Mouse (Mus musculus) limb, embryonic 14.5 days (tissue): ENCODE measurements around the gene D7Ertd443e. TPM values are rescaled to one million over a fixed set of nuclear protein-coding genes. Genes with fewer than 3 reads are reported as not detected.

Source experiments
- ATAC-seq: fragments of 200-750 bp; cut with Nextera tagmentation; 2 replicates; pipeline ENCODE4 v1.8.0; 2017; ENCODE audit warnings: low read depth, moderate number of reproducible peaks, moderate TSS enrichment; ENCODE audit not compliant: low FRiP score
- DNase-seq: peaks from one replicate; pipeline ENCODE4 v3.0.0-alpha.2; 2015; ENCODE audit warnings: low spot score
- H3K27ac ChIP-seq: fragments of 300-500 bp; sonication (generic); replicated peaks from 2 replicates; pipeline ENCODE4 v1.5.1; 2014; ENCODE audit warnings: low read depth, mild to moderate bottlenecking, low read length, moderate library complexity, mixed read lengths
- H3K27me3 ChIP-seq: fragments of 300-500 bp; sonication (generic); 2 replicates; pipeline ENCODE4 v1.6.1; 2014; ENCODE audit warnings: low read length, mixed read lengths; ENCODE audit not compliant: control insufficient read depth, insufficient read depth
- H3K36me3 ChIP-seq: fragments of 300-500 bp; sonication (generic); 2 replicates; pipeline ENCODE4 v1.6.1; 2014; ENCODE audit warnings: mild to moderate bottlenecking, low read length, moderate library complexity, mixed read lengths; ENCODE audit not compliant: control insufficient read depth, insufficient read depth
- H3K4me1 ChIP-seq: fragments of 300-500 bp; sonication (generic); 2 replicates; pipeline ENCODE4 v1.6.1; 2014; ENCODE audit warnings: antibody characterized with exemption, low read length, mixed read lengths; ENCODE audit not compliant: control insufficient read depth, insufficient read depth
- H3K4me2 ChIP-seq: fragments of 300-500 bp; sonication (generic); replicated peaks from 2 replicates; pipeline ENCODE4 v1.6.1; 2014; ENCODE audit warnings: low read depth, mild to moderate bottlenecking, low read length, moderate library complexity; ENCODE audit not compliant: severe bottlenecking
- H3K4me3 ChIP-seq: fragments of 300-500 bp; sonication (generic); replicated peaks from 2 replicates; pipeline ENCODE4 v1.5.1; 2014; ENCODE audit warnings: low read length
- H3K9ac ChIP-seq: fragments of 300-500 bp; sonication (generic); 2 replicates; pipeline ENCODE4 v1.6.1; 2014; ENCODE audit warnings: mild to moderate bottlenecking, low read depth, low read length, moderate library complexity; ENCODE audit not compliant: severe bottlenecking
- H3K9me3 ChIP-seq: fragments of 300-500 bp; sonication (generic); 2 replicates; pipeline ENCODE4 v1.6.1; 2016; ENCODE audit warnings: low read length; ENCODE audit not compliant: control insufficient read depth
- POLR2A ChIP-seq: fragments of 200-500 bp; IDR thresholded peaks from 2 replicates; pipeline ENCODE4 v1.8.0; 2012; ENCODE audit warnings: inconsistent platforms, mild to moderate bottlenecking, moderate library complexity, borderline replicate concordance; ENCODE audit not compliant: insufficient read depth, insufficient read length; ENCODE audit errors: extremely low read depth
- WGBS: fragments of 180-500 bp; shearing (Covaris S2); extraction: QIAGEN DNeasy Blood & Tissue Kit; methylation state at CpG from one replicate; pipeline ENCODE4 v1.1.7; 2014; 5-methylcytosine and 5-hydroxymethylcytosine counted together
- polyA plus RNA-seq, 2 experiments: library from polyadenylated mRNA; depleted of rRNA in 1 of 2; stranded (reverse) in 1 of 2; unstranded in 1 of 2; fragments of >200 nt; fragmentation: Nextera tagmentation in 1 of 2; extraction: Ambion mirVana in 1 of 2; gene quantifications; 2 replicates each; pipeline versions ENCODE4 v1.2.1 to v1.2.3; 2012 to 2014

The D7Ertd443e gene
- polyA plus RNA-seq, 2 experiments, result 1.1 to 1.3 TPM

- no peak for TF ChIP-seq POLR2A
- Histone ChIP-seq H3K4me1 (peaks cover 12% of the 10 kb centered on the region; the same call in 1 of the 2 replicates), H3K4me3 (no peak overlapping the region), H3K27me3 (no peaks in the 10 kb centered on the region), H3K4me2 (no peak overlapping the region), H3K36me3 (no peaks in the 10 kb centered on the region), H3K9ac (no peak overlapping the region), H3K27ac (no peak overlapping the region), H3K9me3 (no peaks in the 10 kb centered on the region)
- DNase-seq, result no peak
- 79% methylated on average over 4 of the region's 4 CpGs for WGBS
- no peak for ATAC-seq
Observed at GRCm38 (mm10) chr7:134265783-134266182, 119.7 kb downstream of the D7Ertd443e start.

- Histone ChIP-seq H3K4me3 (no peak overlapping the region), H3K4me2 (no peak overlapping the region), H3K9me3 (no peaks in the 10 kb centered on the region), H3K9ac (no peak overlapping the region), H3K4me1 (peaks cover 5% of the 10 kb centered on the region; the same call in 1 of the 2 replicates), H3K27me3 (no peaks in the 10 kb centered on the region), H3K36me3 (no peaks in the 10 kb centered on the region), H3K27ac (peak overlapping the region; percentile 44; the same call in 1 of the 2 replicates)
- no peak for TF ChIP-seq POLR2A
- 43% methylated on average over 4 of the region's 4 CpGs for WGBS
- ATAC-seq (peak; percentile 60; the same call in 1 of the 2 replicates), DNase-seq (peak; percentile 60)
Observed at GRCm38 (mm10) chr7:134263146-134263906, 122.1 kb downstream of the D7Ertd443e start.

DNA sequence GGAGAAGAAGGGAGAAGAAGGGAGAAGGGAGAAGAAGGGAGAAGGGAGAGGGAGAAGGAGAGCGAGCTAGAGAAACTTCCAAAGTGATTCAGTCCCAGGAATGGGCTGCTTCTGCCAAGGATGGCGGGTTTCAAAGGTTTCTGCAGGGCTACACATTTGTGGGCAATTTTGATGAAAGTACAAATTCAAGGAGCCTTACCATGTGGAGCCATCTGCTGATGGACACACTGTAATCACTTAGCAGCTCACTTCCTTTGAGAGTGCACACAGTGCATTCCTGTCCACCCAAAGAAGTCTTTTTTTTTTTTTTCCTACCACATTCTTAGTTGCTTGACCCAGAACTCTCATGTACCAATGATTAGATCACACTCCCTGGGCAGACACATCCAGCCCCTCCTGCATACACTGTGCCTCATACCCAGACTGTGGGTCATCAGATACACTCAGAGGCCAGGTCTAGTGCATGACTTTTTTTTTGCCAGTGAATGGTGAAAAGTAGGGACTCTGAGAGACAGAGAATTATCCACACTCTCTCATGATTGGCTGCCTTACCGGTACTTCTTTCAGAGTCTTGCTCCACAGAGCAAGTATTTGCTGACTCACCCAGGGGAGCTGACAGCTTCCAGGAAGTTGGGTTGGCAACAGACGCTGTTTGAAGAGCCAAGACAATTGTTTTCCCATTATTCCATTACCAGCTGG lies 124.3 kb downstream of the D7Ertd443e start:
- no peak overlapping the region for H3K4me2 ChIP-seq
- 0 out of 2 replicates have a peak, but pooled peaks cover 5% of the 10 kb centered on the region for H3K4me1 ChIP-seq
- H3K27me3 ChIP-seq, result no peaks in the 10 kb centered on the region
- DNase-seq, result peak; percentile 45
- 37% methylated on average over 4 of the region's 4 CpGs for WGBS
- TF ChIP-seq POLR2A, result no peak
- H3K9ac ChIP-seq, result no peak overlapping the region
- H3K36me3 ChIP-seq, result no peaks in the 10 kb centered on the region
- H3K9me3 ChIP-seq, result no peaks in the 10 kb centered on the region
- no peak overlapping the region for H3K4me3 ChIP-seq
- H3K27ac ChIP-seq, result no peak overlapping the region
- ATAC-seq, result no peak

GRCm38 (mm10) chr7:134250273-134250870 lies 135.1 kb downstream of the D7Ertd443e start:
- Histone ChIP-seq H3K9me3 (no peaks in the 10 kb centered on the region), H3K27ac (no peak overlapping the region), H3K4me1 (no peaks in the 10 kb centered on the region), H3K36me3 (no peaks in the 10 kb centered on the region), H3K4me2 (no peak overlapping the region), H3K27me3 (no peaks in the 10 kb centered on the region), H3K4me3 (no peak overlapping the region), H3K9ac (no peak overlapping the region)
- ATAC-seq (no peak), DNase-seq (no peak)
- 72% methylated on average over 7 of the region's 7 CpGs for WGBS
- no peak for TF ChIP-seq POLR2A

DNA sequence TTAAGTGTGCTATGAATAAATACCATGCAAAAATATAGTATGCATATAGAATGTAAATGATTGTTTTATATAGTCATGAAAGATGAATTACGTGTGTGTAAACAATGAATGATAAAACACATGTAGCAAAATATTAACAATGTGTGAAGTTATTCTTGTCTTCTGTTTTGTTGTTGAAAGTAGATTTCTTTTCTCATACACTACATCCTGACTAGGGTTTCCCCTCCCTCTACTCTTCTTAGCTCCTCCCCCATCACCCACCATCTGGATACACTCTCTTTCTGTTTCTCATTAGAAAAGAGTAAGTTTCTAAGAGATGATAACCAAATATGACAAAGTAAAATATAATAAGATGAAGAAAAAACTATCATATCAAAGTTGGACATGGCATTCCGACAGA lies 137.4 kb downstream of the D7Ertd443e start:
- no peak for DNase-seq
- H3K4me1 ChIP-seq, result no peaks in the 10 kb centered on the region
- no peak for TF ChIP-seq POLR2A
- H3K36me3 ChIP-seq, result no peaks in the 10 kb centered on the region
- no peak for ATAC-seq
- H3K27me3 ChIP-seq, result no peaks in the 10 kb centered on the region
- H3K4me3 ChIP-seq, result no peak overlapping the region
- no peak overlapping the region for H3K27ac ChIP-seq
- no peak overlapping the region for H3K4me2 ChIP-seq
- H3K9ac ChIP-seq, result no peak overlapping the region
- H3K9me3 ChIP-seq, result no peaks in the 10 kb centered on the region
- 85% methylated on average over 2 of the region's 2 CpGs for whole genome bisulfite sequencing
